Mouse (Mus musculus) neural tube, embryonic 10.5 days (tissue): ENCODE results near the gene H2-M1.

Experiments
- DNase-seq: peaks from one replicate; pipeline ENCODE4 v3.0.0-alpha.2; 2017; ENCODE audit warnings: low spot score; ENCODE audit errors: extremely low spot score

H2-M1 gene

GRCm38 (mm10) chr17:36672119-36672518 is at the start of gene H2-M1:
Gene H2-M1 (minus strand): TSS chr17:36672219.
- no peak for DNase-seq

GRCm38 (mm10) chr17:36697693-36698092 is 25.7 kb upstream of the H2-M1 start:
- no peak for DNase-seq

- no peak for DNase-seq
These were observed 29.5 kb downstream of the H2-M1 start, which contains the start of gene H2-M9 for GRCm38 (mm10) chr17:36642566-36642965. Gene H2-M9 (minus strand): TSS chr17:36642666.
